Mouse (Mus musculus): ENCODE data around the gene Itga9.

The Itga9 gene

DNA sequence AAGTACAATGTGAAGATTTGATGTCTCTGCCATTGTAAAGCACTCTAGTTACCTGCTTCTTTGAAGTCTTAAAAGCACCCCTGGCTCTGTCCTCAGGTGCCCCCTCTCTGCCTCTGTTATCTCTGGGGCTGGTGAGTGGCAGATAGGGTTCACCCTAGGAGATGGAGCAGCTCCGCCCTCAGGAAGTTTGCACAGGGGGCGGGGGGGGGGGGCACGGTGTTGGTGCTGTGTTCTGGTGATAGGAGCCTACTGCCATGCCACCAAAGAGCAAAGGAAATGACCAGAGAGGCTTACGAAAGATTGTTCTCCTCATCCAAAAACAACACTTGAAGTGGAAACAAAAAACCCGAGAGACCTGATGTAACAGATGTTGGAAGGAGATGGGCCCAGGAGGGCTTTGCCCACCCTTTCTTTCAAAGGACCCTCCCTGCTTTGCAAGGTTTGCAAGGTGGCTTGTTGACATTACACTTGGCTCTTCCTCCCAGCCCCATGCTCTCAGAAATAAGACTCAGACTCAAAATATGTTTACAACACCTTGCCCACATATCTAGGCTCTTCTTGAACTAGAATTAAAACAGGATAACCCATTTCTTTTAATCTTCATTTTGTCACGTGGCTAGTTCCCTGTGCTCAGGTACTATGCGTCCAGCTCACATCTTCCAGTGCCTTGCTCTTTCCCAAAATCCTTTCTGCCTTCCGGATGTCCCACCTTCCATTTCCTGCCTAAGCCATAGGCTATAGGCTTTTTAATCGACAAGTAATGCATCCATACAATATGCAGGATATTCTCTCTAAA lies 79.9 kb downstream of the Itga9 start:
- DNase-seq (ENCODE audit: extremely low spot score, low spot score), result no peak

DNA sequence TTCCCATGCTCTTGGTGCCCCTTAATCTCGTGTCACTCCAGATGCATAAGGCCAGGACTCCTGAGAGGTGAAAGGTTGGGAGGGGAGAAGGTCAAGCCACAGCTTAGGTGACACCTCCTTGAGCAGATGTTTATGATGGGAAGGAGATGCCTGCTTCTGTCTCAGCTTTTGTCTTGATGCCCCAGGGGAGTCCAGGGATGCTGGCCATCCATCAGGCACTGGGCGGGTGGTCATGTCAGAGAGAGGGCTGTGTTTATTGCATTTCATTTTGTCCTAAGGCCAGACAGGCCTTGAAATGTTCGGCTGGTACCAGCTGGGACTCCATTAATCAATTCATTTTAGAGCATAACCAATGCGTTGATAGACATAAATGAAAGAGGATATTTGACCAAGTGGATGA lies 81.8 kb downstream of the Itga9 start:
- peak; percentile 45 for DNase-seq (ENCODE audit: extremely low spot score, low spot score)

DNA sequence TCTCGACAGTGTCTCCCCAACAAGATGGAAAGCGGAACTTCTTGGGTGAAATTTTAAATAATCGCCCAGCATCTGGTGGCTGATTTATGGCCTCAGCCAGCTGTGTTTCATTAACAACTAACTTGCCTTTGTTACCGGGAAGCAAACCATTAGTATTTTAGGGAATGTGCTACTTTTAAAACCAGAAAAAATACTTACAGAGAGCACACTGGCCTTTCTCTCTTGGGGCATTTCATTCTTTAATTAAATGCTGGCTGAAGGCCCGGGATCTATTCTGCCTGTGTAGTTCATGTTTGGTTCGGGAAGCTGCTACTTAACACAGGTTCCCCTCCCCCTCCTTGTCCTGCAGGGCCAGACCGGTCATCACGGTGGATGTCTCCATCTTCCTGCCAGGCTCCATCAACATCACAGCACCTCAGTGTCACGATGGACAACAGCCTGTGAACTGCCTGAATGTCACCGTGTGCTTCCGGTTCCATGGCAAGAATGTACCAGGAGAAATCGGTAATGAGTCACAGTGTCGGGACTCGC lies 82.5 kb downstream of the Itga9 start:
- DNase-seq (ENCODE audit: extremely low spot score, low spot score), result no peak

DNA sequence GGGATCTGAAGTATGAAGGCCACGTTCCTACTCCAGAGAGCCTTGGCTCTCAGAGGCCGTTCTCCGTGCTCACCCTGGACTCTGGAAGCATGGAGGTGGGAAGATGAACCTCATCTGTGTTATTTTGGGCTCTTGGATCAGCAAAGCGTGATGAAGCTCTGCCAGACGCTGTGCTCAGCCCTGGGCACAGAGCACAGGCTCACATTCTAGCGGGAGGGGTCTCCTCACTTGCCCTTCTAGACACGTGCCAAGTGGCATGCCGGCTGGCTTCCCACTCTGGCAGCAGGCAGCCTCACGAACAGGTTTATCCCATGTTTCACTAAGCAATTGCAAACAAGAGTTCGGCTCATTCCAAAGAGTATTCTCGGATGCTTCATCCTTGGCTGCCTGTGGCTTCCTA lies 86.8 kb downstream of the Itga9 start:
- no peak for DNase-seq (ENCODE audit: extremely low spot score, low spot score)

DNA sequence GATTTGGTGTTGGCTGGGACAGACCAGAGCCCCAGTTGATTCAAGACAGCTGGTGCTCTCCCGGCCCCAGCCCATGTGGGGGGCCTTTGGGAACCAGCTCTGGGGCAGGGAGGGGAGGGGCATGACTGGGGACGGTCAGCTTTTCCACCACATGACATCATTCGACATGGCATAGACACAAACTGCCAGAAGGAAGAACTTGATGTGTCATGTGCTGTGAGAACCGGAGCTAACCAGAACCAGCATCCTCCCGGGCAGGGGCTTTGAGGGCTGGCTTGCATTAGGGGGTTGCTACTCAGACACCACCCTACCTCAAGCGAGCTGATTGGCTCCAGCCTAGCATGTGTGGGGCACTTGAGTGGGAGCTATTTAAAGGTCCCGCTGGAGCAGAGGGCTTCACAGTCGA lies 87.9 kb downstream of the Itga9 start:
- no peak for DNase-seq (ENCODE audit: extremely low spot score, low spot score)

DNA sequence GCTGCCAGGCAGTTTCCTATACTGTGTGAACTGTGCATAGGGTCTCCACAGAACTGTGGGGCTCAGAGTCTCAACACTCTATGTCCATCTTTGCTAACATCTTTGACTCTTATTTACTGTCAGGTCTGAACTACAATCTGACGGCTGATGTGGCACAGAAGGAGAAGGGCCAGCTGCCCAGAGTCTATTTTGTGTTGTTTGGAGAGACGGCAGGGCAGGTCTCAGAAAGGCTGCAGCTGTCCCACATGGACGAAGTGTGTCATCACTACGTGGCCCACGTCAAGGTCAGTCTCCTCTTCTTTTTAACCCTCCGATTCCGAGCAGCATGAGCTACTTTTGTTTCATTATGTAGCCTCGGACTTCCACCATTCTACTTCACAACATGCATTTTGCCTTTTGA lies 91.7 kb downstream of the Itga9 start:
- DNase-seq (ENCODE audit: extremely low spot score, low spot score), result no peak

DNA sequence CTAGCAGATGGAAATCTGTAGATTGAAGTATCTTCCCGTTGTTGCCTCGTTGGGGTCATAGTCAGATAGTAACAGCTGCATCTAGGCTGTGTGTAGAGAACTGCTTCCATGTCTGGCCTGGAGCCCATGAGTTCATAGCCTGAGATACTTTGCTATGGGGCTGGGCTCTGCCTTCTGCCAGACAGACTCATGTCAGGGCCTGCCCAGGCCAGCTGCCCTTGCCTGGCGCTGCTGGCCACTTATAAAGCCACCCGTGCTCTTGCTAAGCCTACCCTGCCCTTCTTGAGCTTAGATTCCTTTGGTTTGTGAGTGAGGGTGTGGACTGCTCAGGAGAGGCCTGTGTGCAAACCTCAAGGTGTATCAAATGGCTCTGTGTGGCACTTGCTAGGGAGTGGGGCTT lies 93.2 kb downstream of the Itga9 start:
- no peak for DNase-seq (ENCODE audit: extremely low spot score, low spot score)

DNA sequence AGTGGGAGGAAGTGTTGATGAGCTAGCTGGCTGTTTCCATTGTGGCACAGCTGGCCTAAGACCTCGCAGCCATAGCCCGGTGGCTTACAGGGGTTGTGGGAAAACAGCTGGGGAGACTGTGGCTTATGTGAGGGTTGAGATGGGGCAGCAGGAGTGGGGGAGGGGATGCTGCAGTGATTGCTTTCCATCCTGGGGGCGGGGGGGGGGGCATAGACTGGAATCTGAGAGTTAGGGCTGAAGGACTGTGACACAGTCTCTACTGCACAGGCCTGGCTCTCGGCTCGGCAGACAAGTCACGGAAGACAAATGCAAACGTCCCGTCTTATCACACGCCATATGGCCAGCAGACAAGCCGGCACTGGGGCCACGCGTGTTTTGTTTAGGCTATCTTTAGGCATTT lies 94.4 kb downstream of the Itga9 start:
- no peak for DNase-seq (ENCODE audit: extremely low spot score, low spot score)

DNA sequence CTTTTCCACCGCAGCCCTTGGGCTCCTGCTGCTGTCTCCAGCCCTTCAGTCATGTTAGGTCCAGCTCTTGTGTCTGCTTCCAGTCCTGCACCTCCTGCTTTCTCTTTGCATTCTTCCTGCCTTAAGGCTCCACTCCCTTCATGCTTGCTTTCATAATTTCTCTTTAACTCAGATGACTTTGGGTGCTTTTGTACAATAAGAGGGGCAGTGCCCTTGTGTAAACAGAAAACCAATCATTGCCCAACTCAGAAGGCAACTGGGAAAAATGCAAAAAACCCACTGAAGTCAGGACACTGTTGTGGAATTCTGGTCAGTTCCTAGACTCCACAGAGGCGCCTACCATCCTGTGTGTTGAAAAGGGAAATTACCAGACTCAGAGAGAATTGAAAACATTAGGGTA lies 95.3 kb downstream of the Itga9 start:
- no peak for DNase-seq (ENCODE audit: extremely low spot score, low spot score)

DNA sequence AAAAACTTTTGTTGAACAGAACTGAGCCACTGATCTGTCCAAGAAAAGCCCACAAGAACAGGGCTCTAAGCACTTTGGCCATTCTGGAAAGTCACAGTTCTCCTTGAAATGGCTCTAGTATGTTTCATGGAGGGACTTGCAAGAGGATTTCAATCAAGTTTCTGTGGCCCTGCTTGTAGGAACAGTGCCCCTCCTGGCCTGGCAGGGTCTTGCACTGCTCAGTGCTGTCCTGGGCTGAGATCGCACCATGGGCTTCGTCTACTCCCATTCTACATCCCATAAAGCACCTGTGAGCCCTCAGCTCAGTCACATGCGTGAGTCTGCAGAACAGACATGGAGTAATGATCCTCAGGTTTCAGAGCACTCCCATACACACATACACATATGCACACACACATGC lies 96.7 kb downstream of the Itga9 start:
- no peak for DNase-seq (ENCODE audit: extremely low spot score, low spot score)

DNA sequence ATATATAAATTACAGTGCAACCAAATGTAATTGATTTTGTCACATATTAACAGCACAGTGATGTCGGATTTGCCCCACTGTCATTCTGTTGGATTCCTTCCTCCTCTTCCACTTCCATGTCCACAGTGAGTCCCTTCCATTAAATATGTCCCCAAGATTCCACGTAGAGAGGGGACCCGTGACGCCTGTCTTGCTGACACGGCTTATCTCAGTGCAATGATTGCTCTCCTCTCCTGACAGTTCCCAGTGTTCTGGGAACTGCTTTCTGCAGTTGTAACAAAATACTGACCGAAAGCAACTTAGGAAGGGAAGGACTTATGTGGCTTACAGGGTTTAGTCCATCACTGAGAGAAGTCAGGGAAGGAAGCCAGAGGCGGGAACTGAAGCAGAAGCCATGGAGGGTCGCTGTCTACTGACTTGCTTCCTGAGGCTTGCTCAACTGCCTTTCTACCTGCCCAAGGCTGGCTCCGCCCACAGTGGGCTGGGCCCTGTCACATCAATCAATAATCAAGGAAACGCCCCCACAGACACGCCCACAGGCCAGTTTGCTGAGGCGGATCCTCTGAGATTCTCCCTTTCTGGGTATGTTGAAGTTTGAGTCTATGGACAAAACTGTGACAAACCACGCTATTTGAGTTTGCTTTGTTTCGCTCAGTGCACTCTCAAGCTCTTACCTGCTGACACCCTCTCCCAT lies 99.0 kb downstream of the Itga9 start:
- no peak for DNase-seq (ENCODE audit: extremely low spot score, low spot score)

DNA sequence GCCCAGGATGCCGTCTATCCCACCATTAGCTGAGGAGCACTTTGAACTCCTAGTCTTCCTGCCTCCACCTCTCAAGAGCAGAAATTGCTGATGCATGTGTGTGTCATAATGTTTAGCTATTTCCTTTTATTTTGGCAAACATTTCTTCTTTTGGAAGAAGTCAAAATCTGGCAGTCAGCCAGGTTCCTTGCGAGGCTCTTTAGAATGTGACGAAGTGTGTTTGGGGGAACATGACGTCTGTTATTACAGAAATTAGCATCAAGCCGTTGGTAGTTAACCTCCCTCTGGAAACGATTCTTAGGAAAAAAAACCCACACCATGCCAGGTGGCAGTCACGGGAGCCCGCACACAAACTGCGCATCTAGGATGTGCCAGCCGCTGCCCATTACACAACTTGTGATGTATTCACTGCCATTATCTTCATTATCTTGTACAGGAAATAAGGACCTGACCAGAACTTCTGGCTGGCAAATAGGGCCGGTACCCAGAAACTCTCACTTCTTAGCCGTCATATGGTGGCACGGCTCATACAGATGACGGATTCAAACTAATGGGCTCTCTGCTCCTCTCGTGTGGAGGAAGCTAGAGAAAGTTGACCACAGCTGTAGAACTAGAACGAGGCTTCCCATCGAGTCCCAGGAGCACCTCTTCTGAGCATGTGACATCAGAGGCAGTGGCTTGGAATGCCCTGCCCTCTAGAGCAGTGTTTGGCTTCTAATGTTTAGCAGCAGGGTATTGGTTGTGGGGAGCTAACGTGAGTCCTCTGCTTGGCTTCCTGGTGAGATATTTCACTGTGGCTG lies 99.9 kb downstream of the Itga9 start:
- no peak for DNase-seq (ENCODE audit: extremely low spot score, low spot score)

DNA sequence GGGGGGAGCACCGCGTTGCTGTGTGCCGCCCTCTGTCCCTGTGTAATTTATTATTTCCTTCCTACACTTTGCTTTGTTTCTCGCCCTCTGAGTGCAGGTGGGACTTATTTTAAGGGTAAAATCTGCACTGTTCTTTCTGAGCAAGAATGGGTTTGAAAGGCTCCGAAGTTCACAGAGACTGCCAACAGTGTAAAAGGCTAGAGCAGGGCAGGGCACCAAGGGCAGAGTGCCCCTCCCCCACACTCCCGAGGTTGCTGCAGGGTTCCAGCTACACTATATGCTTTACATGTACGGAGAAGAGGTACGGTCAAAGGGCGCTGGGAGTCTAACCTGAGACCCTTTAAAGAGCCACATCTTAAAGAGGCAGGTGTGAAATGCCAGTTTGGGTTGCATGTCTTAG lies 104.1 kb downstream of the Itga9 start:
- no peak for DNase-seq (ENCODE audit: extremely low spot score, low spot score)

DNA sequence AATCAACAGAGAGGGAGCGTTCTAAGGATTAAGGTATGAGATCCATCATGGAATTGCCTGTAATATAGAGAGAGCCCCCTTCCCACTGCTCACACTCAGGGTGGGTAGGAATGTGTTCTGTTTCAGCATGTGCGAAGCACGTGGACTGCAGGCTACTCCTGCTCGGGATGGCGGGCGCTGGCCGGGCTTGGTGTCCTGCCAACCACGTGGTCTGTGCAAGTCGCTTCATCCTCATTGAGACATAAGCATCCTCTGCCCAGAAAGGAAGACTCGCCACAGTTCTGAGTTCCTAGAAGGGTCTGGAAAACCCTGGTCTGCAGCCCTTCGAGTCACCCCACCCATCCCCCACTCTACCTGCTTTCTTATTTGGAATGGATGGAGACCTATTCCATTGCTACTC lies 105.3 kb downstream of the Itga9 start:
- DNase-seq (ENCODE audit: extremely low spot score, low spot score), result no peak

DNA sequence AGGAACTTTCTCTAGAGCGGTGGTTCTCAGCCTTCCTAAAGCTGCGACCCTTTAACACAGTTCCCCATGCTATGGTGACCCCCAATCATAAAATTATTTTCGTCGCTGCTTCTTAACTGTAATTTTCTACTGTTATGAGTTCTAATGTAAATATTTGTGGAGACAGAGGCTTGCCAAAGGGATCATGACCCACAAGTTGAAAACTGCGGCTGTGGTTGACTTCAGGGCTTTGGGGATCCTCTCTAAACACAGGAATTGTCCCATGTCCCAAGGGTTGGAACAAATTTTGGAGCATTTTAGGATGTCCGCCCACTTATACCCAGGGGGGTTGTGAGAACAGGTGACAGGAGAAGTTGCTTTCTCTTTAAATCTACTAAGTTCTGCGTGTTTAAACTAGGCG lies 107.0 kb downstream of the Itga9 start:
- DNase-seq (ENCODE audit: extremely low spot score, low spot score), result no peak

DNA sequence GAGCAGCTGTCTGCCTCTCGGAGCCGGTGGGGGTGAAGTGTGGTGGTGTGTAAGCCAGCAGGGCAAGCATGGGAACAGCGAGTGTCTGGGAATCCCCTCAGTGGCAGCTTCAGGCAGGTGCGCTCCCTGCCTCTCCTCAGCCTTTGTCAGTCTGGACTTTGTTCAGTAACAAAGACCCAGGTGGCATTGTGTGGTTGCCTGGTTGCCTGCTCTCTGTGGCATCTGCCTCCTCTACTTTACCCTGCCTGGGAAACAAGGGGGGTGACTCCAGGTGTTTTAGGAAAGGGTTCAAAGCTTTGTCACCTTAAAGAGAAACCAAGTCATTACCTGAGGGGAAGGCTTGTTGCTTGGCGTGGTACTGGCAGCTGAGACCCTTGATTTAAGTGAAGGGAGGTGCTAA lies 108.0 kb downstream of the Itga9 start:
- no peak for DNase-seq (ENCODE audit: extremely low spot score, low spot score)

DNA sequence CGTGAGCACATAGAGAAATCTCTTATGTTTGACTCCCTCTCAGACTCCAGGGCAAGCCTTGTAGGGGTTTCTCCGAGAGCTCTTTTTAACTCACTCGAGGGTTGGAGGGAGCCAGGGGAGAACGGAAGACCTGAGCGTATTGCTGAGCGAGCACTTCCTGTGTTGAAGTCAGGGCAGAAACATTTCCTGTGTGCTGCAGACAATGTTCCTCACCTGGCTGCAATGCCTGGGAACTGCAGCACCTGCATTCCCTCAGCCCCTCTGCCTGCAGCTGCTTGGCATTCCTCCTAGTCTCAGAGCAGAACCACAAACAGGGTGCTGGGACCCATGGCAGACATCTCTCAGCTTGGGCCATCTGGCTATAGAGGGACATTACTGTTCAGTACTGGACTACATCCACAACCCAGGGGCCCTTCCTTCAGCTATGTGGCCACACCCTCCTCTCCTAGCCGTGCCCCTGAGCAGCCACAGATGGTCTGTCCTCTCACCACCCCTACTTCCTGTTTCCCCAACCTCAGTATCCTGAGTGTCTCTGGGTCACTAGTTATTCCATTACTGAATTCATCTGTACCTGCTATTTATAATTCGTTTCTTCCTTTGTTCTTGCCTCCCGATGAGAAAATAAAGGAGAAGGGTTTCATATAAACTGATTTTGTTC lies 109.6 kb downstream of the Itga9 start:
- DNase-seq (ENCODE audit: extremely low spot score, low spot score), result no peak

DNA sequence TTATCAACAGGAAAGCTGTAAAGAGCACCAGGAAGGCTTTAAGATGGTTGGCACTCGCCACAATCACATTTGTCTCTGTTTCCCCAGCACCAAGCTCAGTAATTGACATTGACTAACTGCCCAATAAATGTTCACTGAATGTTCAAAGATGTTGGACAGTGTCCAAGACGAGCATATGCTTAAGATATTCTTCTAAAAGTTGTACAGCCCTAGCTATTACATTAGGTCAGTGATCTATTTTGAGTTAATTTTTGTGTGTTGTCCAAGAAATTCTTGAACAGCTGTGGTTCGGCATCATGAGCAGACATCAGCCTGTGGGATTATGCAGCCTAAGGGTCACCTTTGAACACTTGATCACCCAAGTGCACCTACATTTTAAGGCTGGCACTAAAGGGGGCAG lies 110.9 kb downstream of the Itga9 start:
- no peak for DNase-seq (ENCODE audit: extremely low spot score, low spot score)

DNA sequence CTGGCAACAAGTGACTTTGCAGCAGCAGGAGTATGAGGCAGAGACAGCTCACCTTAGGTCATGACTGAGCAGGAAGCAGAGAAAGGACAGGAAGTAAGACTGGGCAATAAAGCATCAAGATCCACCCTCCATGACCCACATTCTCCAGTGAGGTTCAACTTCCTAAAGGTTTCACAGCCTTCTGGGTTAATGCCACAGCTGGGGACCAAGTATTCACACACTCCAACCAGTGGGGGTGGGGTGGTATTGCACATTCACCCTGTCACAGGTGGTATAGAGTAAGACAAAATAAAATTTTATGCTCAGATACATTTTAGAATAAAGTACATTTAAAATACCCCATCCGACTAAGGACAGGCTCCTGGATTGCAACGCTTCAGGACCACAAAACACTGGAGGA lies 112.0 kb downstream of the Itga9 start:
- no peak for DNase-seq (ENCODE audit: extremely low spot score, low spot score)

DNA sequence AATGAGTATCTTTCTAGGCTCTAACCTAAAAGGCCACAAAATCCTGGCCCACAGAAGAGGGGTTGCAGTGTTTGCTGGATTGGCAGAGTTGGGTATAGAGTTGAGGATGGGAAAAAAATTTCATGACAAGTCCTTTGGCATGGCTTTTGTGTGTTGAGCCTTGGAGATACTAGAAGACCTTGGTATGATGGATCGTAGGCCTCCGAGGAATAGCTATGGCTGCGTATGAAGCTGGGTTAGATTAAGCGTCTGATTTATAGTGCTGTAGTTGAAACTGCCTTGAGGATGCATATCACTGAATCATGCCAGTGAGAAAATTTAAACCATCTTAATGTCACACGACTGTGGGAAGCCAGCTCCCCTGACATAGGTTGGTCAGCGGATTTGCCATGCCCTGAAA lies 114.6 kb downstream of the Itga9 start:
- DNase-seq (ENCODE audit: extremely low spot score, low spot score), result no peak

DNA sequence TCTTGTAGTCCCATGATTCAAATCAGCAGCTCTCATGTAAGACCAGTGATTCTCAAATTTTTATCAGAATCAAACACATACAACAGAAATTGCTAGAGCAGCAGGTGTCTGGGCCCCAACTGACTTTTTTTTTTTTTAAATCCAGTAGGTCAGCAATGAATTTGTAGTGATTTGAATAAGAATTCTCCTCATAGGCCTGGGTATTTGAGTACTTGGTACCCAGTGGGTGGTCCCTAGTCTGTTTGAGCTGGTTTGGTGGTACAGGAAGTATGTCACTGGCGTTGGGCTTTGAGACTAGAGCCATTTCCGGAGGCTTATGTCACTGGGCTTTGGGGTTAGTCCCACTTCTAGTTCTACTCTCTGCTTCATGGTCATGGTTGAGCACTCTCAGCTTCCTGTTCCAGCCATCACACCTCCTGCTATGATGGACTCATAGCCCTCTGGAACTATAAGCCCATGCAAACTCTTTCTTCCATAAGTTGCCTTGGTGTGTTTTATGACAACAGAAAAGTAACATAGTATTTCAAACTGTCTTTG lies 116.4 kb downstream of the Itga9 start:
- DNase-seq (ENCODE audit: extremely low spot score, low spot score), result no peak

Measured in neural tube, embryonic 10.5 days (tissue).